Mouse (Mus musculus) embryonic facial prominence, embryonic 14.5 days (tissue): ENCODE data around the gene Dnajc15. TPM values are rescaled to one million over a fixed set of nuclear protein-coding genes. Genes with fewer than 3 reads are reported as not detected.
A peak's percentile ranks its signal among the peaks of the same experiment; 100 is the strongest.

ENCODE experiments used
- ATAC-seq: fragments of 200-750 bp; cut with Nextera tagmentation; 2 replicates; pipeline ENCODE4 v1.8.0; 2017; ENCODE audit warnings: low read depth, moderate number of reproducible peaks, moderate TSS enrichment
- DNase-seq: peaks from one replicate; pipeline ENCODE4 v3.0.0-alpha.2; 2015; ENCODE audit warnings: low spot score
- H3K27ac ChIP-seq: fragments of 300-500 bp; sonication (generic); replicated peaks from 2 replicates; pipeline ENCODE4 v1.5.1; 2014; ENCODE audit warnings: low read depth, mild to moderate bottlenecking, low read length, moderate library complexity
- H3K27me3 ChIP-seq: fragments of 300-500 bp; sonication (generic); replicated peaks from 2 replicates; pipeline ENCODE4 v1.6.1; 2014; ENCODE audit warnings: low read length; ENCODE audit not compliant: control insufficient read depth, insufficient read depth
- H3K36me3 ChIP-seq: fragments of 300-500 bp; sonication (generic); 2 replicates; pipeline ENCODE4 v1.6.1; 2014; ENCODE audit warnings: low read length, mixed read lengths; ENCODE audit not compliant: control insufficient read depth, insufficient read depth
- H3K4me1 ChIP-seq: fragments of 300-500 bp; sonication (generic); 2 replicates; pipeline ENCODE4 v1.6.1; 2014; ENCODE audit warnings: antibody characterized with exemption, low read length; ENCODE audit not compliant: control insufficient read depth, insufficient read depth
- H3K4me2 ChIP-seq: fragments of 300-500 bp; sonication (generic); 2 replicates; pipeline ENCODE4 v1.6.1; 2014; ENCODE audit warnings: low read depth, mild to moderate bottlenecking, low read length, moderate library complexity, mixed read lengths
- H3K4me3 ChIP-seq: fragments of 300-500 bp; sonication (generic); 2 replicates; pipeline ENCODE4 v1.5.1; 2014; ENCODE audit warnings: low read depth, mild to moderate bottlenecking, low read length
- H3K9ac ChIP-seq: fragments of 300-500 bp; sonication (generic); 2 replicates; pipeline ENCODE4 v1.6.1; 2014; ENCODE audit warnings: low read depth, mild to moderate bottlenecking, low read length, moderate library complexity, mixed read lengths
- H3K9me3 ChIP-seq: fragments of 300-500 bp; sonication (generic); 2 replicates; pipeline ENCODE4 v1.6.1; 2016; ENCODE audit warnings: low read length; ENCODE audit not compliant: control insufficient read depth
- WGBS: fragments of 180-500 bp; shearing (Covaris S2); extraction: QIAGEN DNeasy Blood & Tissue Kit; methylation state at CpG from one replicate; pipeline ENCODE4 v1.1.7; 2014; 5-methylcytosine and 5-hydroxymethylcytosine counted together
- polyA plus RNA-seq: library from polyadenylated mRNA; unstranded; fragments of >200 nt; fragmentation: Nextera tagmentation; extraction: Ambion mirVana; gene quantifications from 2 replicates; pipeline ENCODE4 v1.2.1, GENCODE M21; 2014

The Dnajc15 gene
- polyA plus RNA-seq, 1 experiment from 2014 or later = 107 TPM

DNA sequence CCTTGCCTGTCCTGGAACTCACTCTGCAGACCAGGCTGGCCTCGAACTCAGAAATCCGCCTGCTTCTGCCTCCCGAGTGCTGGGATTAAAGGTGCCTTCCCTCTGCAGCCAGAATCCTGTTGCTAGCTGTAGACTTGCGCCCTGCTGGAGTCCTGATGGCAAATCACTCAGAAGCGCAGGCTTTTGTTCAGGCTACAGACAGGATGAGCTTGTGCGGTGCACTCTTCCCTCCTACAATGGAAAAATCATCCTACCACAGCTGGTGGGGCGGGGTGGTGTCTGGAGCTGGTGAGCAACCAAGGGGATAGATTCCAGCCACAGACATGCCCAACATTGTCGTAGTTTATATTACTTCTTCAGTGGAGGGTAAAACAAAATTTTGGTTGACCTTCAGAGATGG, 101.6 kb downstream of the Dnajc15 start:
- DNase-seq (no peak), ATAC-seq (no peak)
- Histone ChIP-seq H3K9me3 (no peaks in the 10 kb centered on the region), H3K4me3 (no peak overlapping the region), H3K9ac (no peak overlapping the region), H3K4me1 (no peaks in the 10 kb centered on the region), H3K27me3 (no peaks in the 10 kb centered on the region), H3K36me3 (no peaks in the 10 kb centered on the region), H3K27ac (no peak overlapping the region), H3K4me2 (no peak overlapping the region)
- WGBS = 84% methylated on average over 8 of the region's 8 CpGs

DNA sequence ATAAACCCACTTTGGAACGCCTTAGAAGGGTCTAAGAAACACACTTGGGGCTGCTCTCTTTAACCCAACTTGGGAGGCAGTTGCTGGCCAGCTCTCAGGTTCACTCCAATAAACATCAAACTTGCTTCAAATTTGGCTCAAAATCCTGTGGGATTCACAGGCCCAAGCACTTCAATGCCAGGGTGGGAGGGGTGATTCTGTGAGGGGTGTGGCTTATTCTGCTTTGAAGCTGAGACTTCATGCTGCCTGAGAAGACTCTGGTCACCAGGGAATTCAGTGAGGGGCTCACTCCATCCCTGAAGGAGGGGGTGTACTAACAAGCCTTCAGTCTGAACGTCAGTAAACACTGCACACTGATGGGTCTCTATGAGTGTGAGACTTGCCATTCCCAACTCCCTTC, 103.3 kb downstream of the Dnajc15 start:
- Histone ChIP-seq H3K9me3 (no peaks in the 10 kb centered on the region), H3K36me3 (no peaks in the 10 kb centered on the region), H3K4me1 (no peaks in the 10 kb centered on the region), H3K27me3 (no peaks in the 10 kb centered on the region), H3K4me3 (no peak overlapping the region), H3K9ac (no peak overlapping the region), H3K4me2 (no peak overlapping the region), H3K27ac (no peak overlapping the region)
- DNase-seq (peak; percentile 7), ATAC-seq (no peak)
- whole genome bisulfite sequencing = 61% methylated on average over 2 of the region's 2 CpGs

Other genes with a start within 250 kb of the Dnajc15 start
- 1.1 TPM in 2 replicates for gene Epsti1, start 29.1 kb upstream of the Dnajc15 start, polyA plus RNA-seq
- gene Fam216b, start 213.9 kb upstream of the Dnajc15 start, polyA plus RNA-seq = 0.90 TPM in 1 of 2 replicates, not detected in the other